ENCODE assay signal across 10 mouse cellular contexts in the genomic region with DNA sequence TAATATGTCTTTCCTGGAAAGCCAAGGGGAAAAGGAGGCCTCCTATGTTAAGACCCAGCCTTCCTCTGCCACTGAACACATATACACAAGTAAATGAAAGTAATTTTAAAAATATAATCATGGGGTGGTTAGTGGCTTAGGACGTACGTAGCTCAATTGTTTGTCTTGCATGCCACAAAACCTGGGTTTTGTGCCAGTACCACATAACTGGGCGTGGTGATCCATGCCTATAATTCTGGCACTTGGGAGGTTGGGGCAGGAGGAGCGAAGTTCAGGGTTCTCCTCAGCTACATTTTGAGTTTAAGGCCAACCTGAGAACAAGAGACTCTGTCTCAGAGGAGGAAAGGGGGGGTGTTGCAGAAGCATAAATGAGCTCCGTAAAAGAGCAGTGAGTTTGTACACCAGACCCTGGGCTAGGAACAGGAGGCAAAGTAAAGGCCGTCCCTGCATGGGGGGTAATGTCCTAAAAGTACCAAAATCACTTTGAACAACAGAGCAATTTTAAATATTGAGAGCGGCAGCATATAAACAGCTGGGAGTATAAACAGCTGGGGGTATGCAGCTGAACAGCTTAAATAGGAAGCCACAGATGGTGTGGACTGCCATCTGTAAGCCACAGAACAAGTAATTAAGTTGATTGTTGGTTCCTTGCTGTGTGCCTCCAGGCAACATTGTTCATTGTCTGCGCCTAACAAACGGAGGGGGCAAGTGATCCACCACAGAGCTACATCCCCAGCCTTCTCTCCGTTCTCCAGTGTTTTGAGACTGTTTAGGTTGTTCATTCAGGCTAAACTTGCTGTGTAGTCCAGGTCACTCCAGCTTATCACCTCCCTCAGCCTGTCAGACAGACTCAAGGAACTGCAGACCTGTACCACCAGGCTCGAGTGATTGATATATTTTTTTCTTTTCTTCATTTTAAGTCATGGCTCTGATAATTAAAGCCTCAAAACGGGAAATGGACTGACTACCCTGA. TPM values are rescaled to one million over a fixed set of nuclear protein-coding genes. Genes with fewer than 3 reads are reported as not detected.
DNase-seq lines count a peak whose midpoint lies in the region; ATAC-seq and TF ChIP-seq lines count a peak whose summit lies in the region.
"Had no signal": no experiment of that assay in that cellular context is flagged by ENCODE, and none has a peak within 500 bp of the region (broad histone marks: within the 10 kb centered on the region; RNA-seq: fewer than 3 reads in every experiment).

No protein-coding gene starts in this region.

- no peak for DNase-seq in kidney, adult 8-10 months
- peak; percentile 87 for DNase-seq in brain, embryonic 14.5 days (ENCODE audit: low read depth)
- DNase-seq in layer of hippocampus, postnatal 10 days (ENCODE audit: low spot score in 2 of 2), result no peak
- DNase-seq in gastrocnemius, postnatal 4 days (ENCODE audit: low spot score in 2 of 2), result no peak
- no peak for DNase-seq in spleen, postnatal 10 days (ENCODE audit: low spot score in 2 of 2)
- DNase-seq: cerebellum, adult 11-12 months had no signal

- no peak overlapping the region for H3K4me3 ChIP-seq in kidney, embryonic 15.5 days (replicated peaks)
- no peak overlapping the region for H3K4me3 ChIP-seq in hindbrain, embryonic 13.5 days
- H3K4me3 ChIP-seq in neural tube, embryonic 15.5 days (replicated peaks), result no peak overlapping the region

- no peak overlapping the region for H3K9ac ChIP-seq in kidney, embryonic 15.5 days
- H3K9ac ChIP-seq in hindbrain, embryonic 13.5 days, result no peak overlapping the region
- H3K9ac ChIP-seq in neural tube, embryonic 15.5 days (replicated peaks), result no peak overlapping the region

- no peak overlapping the region for H3K4me2 ChIP-seq in kidney, embryonic 15.5 days
- no peak overlapping the region for H3K4me2 ChIP-seq in hindbrain, embryonic 13.5 days
- no peak overlapping the region for H3K4me2 ChIP-seq in neural tube, embryonic 15.5 days

- H3K4me1 ChIP-seq in kidney, embryonic 15.5 days, result peaks cover 36% of the 10 kb centered on the region
- H3K4me1 ChIP-seq in hindbrain, embryonic 13.5 days (replicated peaks), result peaks cover 49% of the 10 kb centered on the region
- peaks cover 36% of the 10 kb centered on the region for H3K4me1 ChIP-seq in neural tube, embryonic 15.5 days

- WGBS in kidney, embryonic 15.5 days, result 62% methylated on average over 12 of the region's 12 CpGs
- 43% methylated on average over 12 of the region's 12 CpGs for WGBS in hindbrain, embryonic 13.5 days
- 31% methylated on average over 12 of the region's 12 CpGs for WGBS in neural tube, embryonic 15.5 days

- H3K27me3 ChIP-seq in kidney, embryonic 15.5 days, result peaks cover 52% of the 10 kb centered on the region
- peaks cover 41% of the 10 kb centered on the region for H3K27me3 ChIP-seq in hindbrain, embryonic 13.5 days
- peaks cover 35% of the 10 kb centered on the region for H3K27me3 ChIP-seq in neural tube, embryonic 15.5 days (replicated peaks)

- H3K9me3 ChIP-seq in kidney, embryonic 15.5 days (replicated peaks), result no peaks in the 10 kb centered on the region
- H3K9me3 ChIP-seq in hindbrain, embryonic 13.5 days, result no peaks in the 10 kb centered on the region
- H3K9me3 ChIP-seq in neural tube, embryonic 15.5 days (replicated peaks), result no peaks in the 10 kb centered on the region

- H3K27ac ChIP-seq in kidney, embryonic 15.5 days, result peak overlapping the region; percentile 55; the same call in 1 of the 2 replicates
- peak overlapping the region; percentile 63 for H3K27ac ChIP-seq in hindbrain, embryonic 13.5 days
- peak overlapping the region; percentile 37; the same call in 1 of the 2 replicates for H3K27ac ChIP-seq in neural tube, embryonic 15.5 days (replicated peaks)

- TF ChIP-seq CTCF in brain, embryonic 14.5 days (IDR thresholded peaks at IDR 0.05; ENCODE audit: borderline replicate concordance, extremely low read depth, insufficient read depth, insufficient read length), result no peak

- TF ChIP-seq POLR2A in brain, embryonic 14.5 days (IDR thresholded peaks at IDR 0.05; ENCODE audit: borderline replicate concordance, extremely low read depth, insufficient read depth, insufficient read length, poor library complexity, severe bottlenecking), result no peak

- H3K36me3 ChIP-seq in kidney, embryonic 15.5 days, result no peaks in the 10 kb centered on the region
- H3K36me3 ChIP-seq in hindbrain, embryonic 13.5 days, result no peaks in the 10 kb centered on the region
- no peaks in the 10 kb centered on the region for H3K36me3 ChIP-seq in neural tube, embryonic 15.5 days

- ATAC-seq in kidney, embryonic 15.5 days (replicated peaks; ENCODE audit: low FRiP score), result no peak
- ATAC-seq in hindbrain, embryonic 13.5 days (ENCODE audit: low FRiP score), result peak; percentile 57
- ATAC-seq in neural tube, embryonic 15.5 days (ENCODE audit: low FRiP score), result 0 out of 2 replicates have a peak, but pooled peaks have one; percentile 32

RNA-seq across cellular contexts. Expression of gene Krt8, which starts 3.1 kb away (rescaled TPM):
- polyA plus RNA-seq in kidney, embryonic 15.5 days (2015; fragmentation: Nextera tagmentation; extraction: Ambion mirVana), result 213 and 217 TPM in 2 replicates
- polyA plus RNA-seq in brain, embryonic 14.5 days (2012; rRNA removed), result 2.0 and 3.7 TPM in 2 replicates
- polyA plus RNA-seq in hindbrain, embryonic 13.5 days (2015; fragmentation: Nextera tagmentation; extraction: Ambion mirVana), result 4.0 and 6.2 TPM in 2 replicates
- polyA plus RNA-seq in neural tube, embryonic 15.5 days (2015; fragmentation: Nextera tagmentation; extraction: Ambion mirVana), result 2.2 and 297 TPM in 2 replicates
- total RNA-seq in layer of hippocampus, postnatal 10 days (2021), result under 1 TPM in 1 of 2 experiments, not detected in 1; 0.71 TPM
- 1 to 10 TPM; 4.0 to 4.7 TPM for total RNA-seq in gastrocnemius, postnatal 4 days (2021)

RNA-seq across cellular contexts. Expression of gene Krt18, which starts 20.6 kb away (rescaled TPM):
- 176 and 180 TPM in 2 replicates for polyA plus RNA-seq in kidney, embryonic 15.5 days (2015; fragmentation: Nextera tagmentation; extraction: Ambion mirVana)
- 1.9 and 3.9 TPM in 2 replicates for polyA plus RNA-seq in brain, embryonic 14.5 days (2012; rRNA removed)
- polyA plus RNA-seq in hindbrain, embryonic 13.5 days (2015; fragmentation: Nextera tagmentation; extraction: Ambion mirVana), result 7.6 and 14.2 TPM in 2 replicates
- polyA plus RNA-seq in neural tube, embryonic 15.5 days (2015; fragmentation: Nextera tagmentation; extraction: Ambion mirVana), result 1.9 and 300 TPM in 2 replicates
- 1 to 10 TPM in 1 of 2 experiments, under 1 TPM in 1; 0.85 to 1.6 TPM for total RNA-seq in layer of hippocampus, postnatal 10 days (2021)
- total RNA-seq in gastrocnemius, postnatal 4 days (2021), result 1 to 10 TPM; 2.3 to 5.8 TPM

RNA-seq across cellular contexts. Expression of gene Krt78, which starts 53.3 kb away (rescaled TPM):
- polyA plus RNA-seq in kidney, embryonic 15.5 days (2015; fragmentation: Nextera tagmentation; extraction: Ambion mirVana), result 0.04 and 0.15 TPM in 2 replicates
- 0.03 TPM in 1 of 2 replicates, not detected in the other for polyA plus RNA-seq in brain, embryonic 14.5 days (2012; rRNA removed)
- polyA plus RNA-seq in hindbrain, embryonic 13.5 days (2015; fragmentation: Nextera tagmentation; extraction: Ambion mirVana), result not detected in 2 replicates
- polyA plus RNA-seq in neural tube, embryonic 15.5 days (2015; fragmentation: Nextera tagmentation; extraction: Ambion mirVana), result 0.05 TPM in 2 replicates
- not detected for total RNA-seq in layer of hippocampus, postnatal 10 days (2021)
- not detected for total RNA-seq in gastrocnemius, postnatal 4 days (2021)
- polyA plus RNA-seq: heart, postnatal 0 days had no signal
